Mouse (Mus musculus) megakaryocyte, embryonic 14.5 days (primary cell): ENCODE results near the gene Bcas3.

Source experiments
- FLI1 ChIP-seq: IDR thresholded peaks from 2 replicates; pipeline ENCODE4 v1.6.1; 2012; ENCODE audit warnings: low read length, inconsistent platforms, mixed read lengths
- GATA1 ChIP-seq: IDR thresholded peaks from 3 replicates; pipeline ENCODE4 v1.6.1; 2012; ENCODE audit warnings: mixed read lengths, low read length, inconsistent platforms, borderline replicate concordance

DNA sequence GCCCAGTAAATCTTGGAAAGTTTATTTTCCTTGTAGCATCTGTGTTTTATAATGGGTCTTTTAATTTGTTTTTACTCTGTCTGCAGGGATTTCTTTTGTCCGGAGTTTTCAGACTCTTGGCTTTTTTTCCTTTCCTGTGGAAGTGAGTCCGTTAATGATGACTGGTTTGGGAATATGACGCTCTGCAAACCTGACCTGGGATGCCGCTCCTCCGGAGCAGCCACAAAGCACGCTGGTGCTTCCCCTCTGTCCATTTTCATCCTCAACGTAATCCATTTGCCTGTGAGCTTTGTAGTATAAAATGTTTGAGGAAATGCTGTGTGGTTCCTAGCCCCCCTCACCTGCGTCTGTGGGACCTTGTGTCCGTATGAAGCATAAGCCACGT lies 172.5 kb downstream of the Bcas3 start:
- TF ChIP-seq FLI1 (no peak), GATA1 (no peak)
